Mouse (Mus musculus): ENCODE data around the gene Cog2. TPM values are rescaled to one million over a fixed set of nuclear protein-coding genes. Genes with fewer than 3 reads are reported as not detected.

Cog2 gene
- polyA plus RNA-seq, 1 experiment from 2014 or later, result 40.4 TPM

- Histone ChIP-seq H3K9me3 (ENCODE audit: low read length) (no peaks in the 10 kb centered on the region), H3K4me1 (ENCODE audit: insufficient read depth, low read length) (no peaks in the 10 kb centered on the region), H3K9ac (replicated peaks; ENCODE audit: low read length) (no peak overlapping the region), H3K4me3 (ENCODE audit: low read length) (no peak overlapping the region), H3K27me3 (ENCODE audit: insufficient read depth, low read length) (no peaks in the 10 kb centered on the region), H3K27ac (ENCODE audit: low read length) (no peak overlapping the region), H3K4me2 (replicated peaks; ENCODE audit: low read depth, low read length) (no peak overlapping the region), H3K36me3 (ENCODE audit: insufficient read depth, low read length) (no peaks in the 10 kb centered on the region)
- 70% methylated on average over 3 of the region's 3 CpGs for WGBS
- no peak for ATAC-seq (ENCODE audit: low FRiP score, low TSS enrichment)
These were observed 26.2 kb upstream of the Cog2 start for GRCm38 (mm10) chr8:124494397-124494796.

DNA sequence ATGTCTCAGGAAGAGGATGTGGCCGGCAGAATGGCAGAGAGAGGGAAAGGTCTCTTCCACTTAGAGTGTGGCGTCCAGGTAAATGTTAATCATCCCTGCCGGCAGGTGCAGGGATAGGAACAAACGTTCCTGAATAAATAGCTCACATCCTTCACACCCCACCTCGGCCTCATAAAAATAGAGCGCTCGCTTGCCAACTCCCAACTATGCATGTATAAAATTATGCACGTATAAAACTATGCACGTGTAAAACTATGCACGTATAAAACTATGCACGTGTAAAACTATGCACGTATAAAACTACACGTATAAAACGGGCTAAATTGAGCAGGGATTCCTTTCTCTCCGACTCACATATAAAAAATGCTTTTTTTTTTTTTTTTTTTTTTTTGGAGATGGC, 25.6 kb upstream of the Cog2 start:
- no peaks in the 10 kb centered on the region for H3K27me3 ChIP-seq (ENCODE audit: insufficient read depth, low read length)
- no peak overlapping the region for H3K4me3 ChIP-seq (ENCODE audit: low read length)
- no peaks in the 10 kb centered on the region for H3K36me3 ChIP-seq (ENCODE audit: insufficient read depth, low read length)
- ATAC-seq (ENCODE audit: low FRiP score, low TSS enrichment), result no peak
- no peaks in the 10 kb centered on the region for H3K9me3 ChIP-seq (ENCODE audit: low read length)
- no peak overlapping the region for H3K4me2 ChIP-seq (replicated peaks; ENCODE audit: low read depth, low read length)
- no peak overlapping the region for H3K9ac ChIP-seq (replicated peaks; ENCODE audit: low read length)
- no peaks in the 10 kb centered on the region for H3K4me1 ChIP-seq (ENCODE audit: insufficient read depth, low read length)
- 85% methylated on average over 15 of the region's 15 CpGs for WGBS
- H3K27ac ChIP-seq (ENCODE audit: low read length), result no peak overlapping the region

- ATAC-seq (ENCODE audit: low FRiP score, low TSS enrichment), result no peak
- Histone ChIP-seq H3K27ac (ENCODE audit: low read length) (no peak overlapping the region), H3K4me3 (ENCODE audit: low read length) (no peak overlapping the region), H3K36me3 (ENCODE audit: insufficient read depth, low read length) (no peaks in the 10 kb centered on the region), H3K4me1 (ENCODE audit: insufficient read depth, low read length) (no peaks in the 10 kb centered on the region), H3K4me2 (replicated peaks; ENCODE audit: low read depth, low read length) (no peak overlapping the region), H3K9me3 (ENCODE audit: low read length) (no peaks in the 10 kb centered on the region), H3K27me3 (ENCODE audit: insufficient read depth, low read length) (no peaks in the 10 kb centered on the region), H3K9ac (replicated peaks; ENCODE audit: low read length) (no peak overlapping the region)
- WGBS, result 70% methylated on average over 11 of the region's 11 CpGs
These were observed 24.9 kb upstream of the Cog2 start for GRCm38 (mm10) chr8:124495676-124496075.

DNA sequence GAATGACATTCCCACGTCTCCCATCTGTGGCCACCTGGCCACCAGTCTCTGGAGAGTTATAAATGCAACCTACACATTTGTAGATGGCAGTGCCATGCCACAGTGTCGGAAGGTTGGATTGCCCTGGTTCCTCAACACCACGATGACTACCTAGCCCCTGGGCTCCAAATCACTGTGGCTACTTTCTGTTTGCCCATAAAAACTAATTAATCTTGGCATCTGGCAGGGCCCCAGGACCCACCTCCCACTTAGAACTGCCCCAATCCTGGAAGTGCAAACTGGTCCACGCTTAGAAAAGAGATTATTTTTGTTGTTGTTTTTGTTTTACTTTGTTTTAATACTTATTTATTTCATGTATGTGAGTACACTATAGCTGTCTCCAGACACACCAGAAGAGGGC, 24.3 kb upstream of the Cog2 start:
- no peak for ATAC-seq (ENCODE audit: low FRiP score, low TSS enrichment)
- Histone ChIP-seq H3K27ac (ENCODE audit: low read length) (no peak overlapping the region), H3K9ac (replicated peaks; ENCODE audit: low read length) (no peak overlapping the region), H3K9me3 (ENCODE audit: low read length) (no peaks in the 10 kb centered on the region), H3K4me3 (ENCODE audit: low read length) (no peak overlapping the region), H3K27me3 (ENCODE audit: insufficient read depth, low read length) (no peaks in the 10 kb centered on the region), H3K4me1 (ENCODE audit: insufficient read depth, low read length) (no peaks in the 10 kb centered on the region), H3K4me2 (replicated peaks; ENCODE audit: low read depth, low read length) (no peak overlapping the region), H3K36me3 (ENCODE audit: insufficient read depth, low read length) (no peaks in the 10 kb centered on the region)
- 77% methylated on average over 4 of the region's 4 CpGs for WGBS

- Histone ChIP-seq H3K4me3 (ENCODE audit: low read length) (no peak overlapping the region), H3K4me1 (ENCODE audit: insufficient read depth, low read length) (no peaks in the 10 kb centered on the region), H3K9me3 (ENCODE audit: low read length) (no peaks in the 10 kb centered on the region), H3K27ac (ENCODE audit: low read length) (no peak overlapping the region), H3K9ac (replicated peaks; ENCODE audit: low read length) (no peak overlapping the region), H3K4me2 (replicated peaks; ENCODE audit: low read depth, low read length) (no peak overlapping the region), H3K27me3 (ENCODE audit: insufficient read depth, low read length) (no peaks in the 10 kb centered on the region), H3K36me3 (ENCODE audit: insufficient read depth, low read length) (no peaks in the 10 kb centered on the region)
- 95% methylated on average over 5 of the region's 5 CpGs for WGBS
- ATAC-seq (ENCODE audit: low FRiP score, low TSS enrichment), result no peak
These were observed 23.7 kb upstream of the Cog2 start for GRCm38 (mm10) chr8:124496871-124497270.

DNA sequence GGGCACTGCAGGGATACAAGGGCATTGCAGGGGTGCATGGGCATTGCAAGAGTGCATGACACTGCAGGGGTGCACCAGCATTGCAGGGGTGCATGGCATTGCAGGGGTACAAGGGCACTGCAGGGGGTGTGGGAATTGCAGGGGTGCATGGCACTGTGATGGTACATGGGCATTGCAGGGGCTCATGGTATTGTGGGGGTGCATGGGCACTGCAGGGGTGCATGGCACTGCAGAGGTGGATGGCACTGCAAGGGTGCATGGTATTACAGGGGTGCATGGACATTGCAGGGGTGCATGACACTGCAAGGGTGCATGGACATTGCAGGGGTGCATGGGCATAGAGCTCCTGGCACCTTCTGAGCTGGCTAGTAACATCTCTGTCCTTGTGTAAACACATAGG, 22.2 kb upstream of the Cog2 start:
- Histone ChIP-seq H3K27me3 (ENCODE audit: insufficient read depth, low read length) (no peaks in the 10 kb centered on the region), H3K27ac (ENCODE audit: low read length) (no peak overlapping the region), H3K4me2 (replicated peaks; ENCODE audit: low read depth, low read length) (no peak overlapping the region), H3K9ac (replicated peaks; ENCODE audit: low read length) (no peak overlapping the region), H3K9me3 (ENCODE audit: low read length) (0 out of 2 replicates have a peak, but pooled peaks cover 3% of the 10 kb centered on the region), H3K4me1 (ENCODE audit: insufficient read depth, low read length) (no peaks in the 10 kb centered on the region), H3K36me3 (ENCODE audit: insufficient read depth, low read length) (no peaks in the 10 kb centered on the region), H3K4me3 (ENCODE audit: low read length) (no peak overlapping the region)
- no peak for ATAC-seq (ENCODE audit: low FRiP score, low TSS enrichment)

DNA sequence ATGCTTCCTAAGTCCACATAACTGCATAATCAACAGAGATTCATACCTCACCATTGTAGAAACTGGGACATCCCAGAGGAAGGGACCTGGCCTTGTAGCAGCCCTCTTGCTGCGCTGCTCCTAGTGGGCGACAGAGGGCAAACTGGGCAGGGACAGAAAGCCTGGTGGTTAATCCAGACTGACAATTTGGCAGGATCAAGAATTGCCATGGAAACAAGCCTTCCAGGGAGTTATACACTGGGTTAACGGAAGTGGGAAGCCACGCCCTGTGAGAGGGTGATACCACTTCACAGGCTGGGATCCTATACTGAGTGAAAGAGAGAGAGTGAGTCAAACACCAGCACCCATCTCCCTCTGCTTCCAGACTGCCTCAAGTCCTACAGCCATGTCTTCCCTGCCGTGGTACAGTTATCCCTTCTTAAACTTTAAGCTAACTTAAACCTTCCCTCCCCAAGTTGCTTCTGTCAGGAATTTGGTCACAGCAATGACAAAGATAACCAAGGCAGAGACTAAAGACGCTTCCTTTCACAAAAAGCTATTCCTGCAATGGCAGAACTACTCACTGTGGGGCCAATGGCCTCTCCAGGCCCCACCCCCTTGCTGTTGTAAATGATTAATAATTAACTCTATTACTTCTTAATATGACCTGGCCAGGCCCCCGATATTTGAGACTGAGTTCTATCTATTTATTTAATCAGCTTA, 21.2 kb upstream of the Cog2 start:
- no peak overlapping the region for H3K4me3 ChIP-seq (ENCODE audit: low read length)
- no peak overlapping the region for H3K9ac ChIP-seq (replicated peaks; ENCODE audit: low read length)
- H3K27ac ChIP-seq (ENCODE audit: low read length), result no peak overlapping the region
- no peaks in the 10 kb centered on the region for H3K27me3 ChIP-seq (ENCODE audit: insufficient read depth, low read length)
- no peak for ATAC-seq (ENCODE audit: low FRiP score, low TSS enrichment)
- H3K4me2 ChIP-seq (replicated peaks; ENCODE audit: low read depth, low read length), result no peak overlapping the region
- H3K36me3 ChIP-seq (ENCODE audit: insufficient read depth, low read length), result no peaks in the 10 kb centered on the region
- H3K9me3 ChIP-seq (ENCODE audit: low read length), result 0 out of 2 replicates have a peak, but pooled peaks cover 5% of the 10 kb centered on the region
- WGBS, result 65% methylated on average over 7 of the region's 7 CpGs
- H3K4me1 ChIP-seq (ENCODE audit: insufficient read depth, low read length), result no peaks in the 10 kb centered on the region

DNA sequence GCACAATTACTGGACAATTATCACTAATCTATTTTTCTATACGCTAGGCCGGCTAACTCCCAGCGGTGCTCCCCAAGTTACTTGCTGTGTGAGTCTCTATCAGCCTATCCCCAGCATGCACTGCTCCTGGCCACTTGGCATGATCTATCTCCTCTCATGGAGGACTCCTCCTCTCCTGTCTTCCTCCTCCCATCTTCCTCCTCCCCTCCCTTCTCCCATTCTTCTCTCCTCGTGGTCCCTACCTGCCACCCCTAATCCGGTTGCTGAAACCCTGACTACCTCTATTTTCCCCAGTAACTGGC, 20.7 kb upstream of the Cog2 start:
- no peak overlapping the region for H3K9ac ChIP-seq (replicated peaks; ENCODE audit: low read length)
- H3K36me3 ChIP-seq (ENCODE audit: insufficient read depth, low read length), result no peaks in the 10 kb centered on the region
- no peaks in the 10 kb centered on the region for H3K4me1 ChIP-seq (ENCODE audit: insufficient read depth, low read length)
- no peak overlapping the region for H3K4me2 ChIP-seq (replicated peaks; ENCODE audit: low read depth, low read length)
- 0 out of 2 replicates have a peak, but pooled peaks cover 5% of the 10 kb centered on the region for H3K9me3 ChIP-seq (ENCODE audit: low read length)
- no peaks in the 10 kb centered on the region for H3K27me3 ChIP-seq (ENCODE audit: insufficient read depth, low read length)
- no peak overlapping the region for H3K4me3 ChIP-seq (ENCODE audit: low read length)
- no peak for ATAC-seq (ENCODE audit: low FRiP score, low TSS enrichment)
- no peak overlapping the region for H3K27ac ChIP-seq (ENCODE audit: low read length)
- WGBS, result 68% methylated on average over 5 of the region's 5 CpGs

DNA sequence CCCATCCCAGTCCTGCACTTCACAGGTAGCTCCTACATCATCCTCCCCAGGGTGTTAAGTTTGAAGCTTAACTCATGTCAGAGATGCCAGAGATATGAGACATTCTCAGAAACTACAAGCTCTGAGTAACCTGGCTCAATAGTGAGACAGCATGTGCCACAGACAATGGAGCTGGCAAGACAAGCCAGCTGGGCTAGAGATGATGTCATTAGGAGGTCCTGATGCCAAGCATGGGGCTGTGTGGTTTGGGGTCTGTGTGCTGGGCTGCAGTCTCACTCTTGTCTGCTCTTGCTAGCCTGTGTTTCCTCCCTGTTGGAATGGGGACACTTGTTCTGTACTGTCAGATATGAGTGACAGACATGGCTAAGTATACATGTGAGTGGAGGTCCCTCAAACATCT, 14.9 kb upstream of the Cog2 start:
- no peak for ATAC-seq (ENCODE audit: low FRiP score, low TSS enrichment)
- no peak overlapping the region for H3K9ac ChIP-seq (replicated peaks; ENCODE audit: low read length)
- 0 out of 2 replicates have a peak, but pooled peaks cover 5% of the 10 kb centered on the region for H3K9me3 ChIP-seq (ENCODE audit: low read length)
- no peaks in the 10 kb centered on the region for H3K4me1 ChIP-seq (ENCODE audit: insufficient read depth, low read length)
- no peaks in the 10 kb centered on the region for H3K36me3 ChIP-seq (ENCODE audit: insufficient read depth, low read length)
- H3K27me3 ChIP-seq (ENCODE audit: insufficient read depth, low read length), result no peaks in the 10 kb centered on the region
- no peak overlapping the region for H3K27ac ChIP-seq (ENCODE audit: low read length)
- no peak overlapping the region for H3K4me3 ChIP-seq (ENCODE audit: low read length)
- no peak overlapping the region for H3K4me2 ChIP-seq (replicated peaks; ENCODE audit: low read depth, low read length)

GRCm38 (mm10) chr8:124507572-124508320, 12.8 kb upstream of the Cog2 start:
- Histone ChIP-seq H3K27me3 (ENCODE audit: insufficient read depth, low read length) (0 out of 2 replicates have a peak, but pooled peaks cover 3% of the 10 kb centered on the region), H3K36me3 (ENCODE audit: insufficient read depth, low read length) (no peaks in the 10 kb centered on the region), H3K4me1 (ENCODE audit: insufficient read depth, low read length) (no peaks in the 10 kb centered on the region), H3K4me2 (replicated peaks; ENCODE audit: low read depth, low read length) (no peak overlapping the region), H3K9me3 (ENCODE audit: low read length) (0 out of 2 replicates have a peak, but pooled peaks cover 5% of the 10 kb centered on the region), H3K27ac (ENCODE audit: low read length) (no peak overlapping the region), H3K4me3 (ENCODE audit: low read length) (no peak overlapping the region), H3K9ac (replicated peaks; ENCODE audit: low read length) (no peak overlapping the region)
- 74% methylated on average over 8 of the region's 8 CpGs for WGBS
- ATAC-seq (ENCODE audit: low FRiP score, low TSS enrichment), result no peak
